Mouse (Mus musculus) thymus, adult 2 months (tissue): ENCODE measurements around the gene Zfp92. TPM values are rescaled to one million over a fixed set of nuclear protein-coding genes. Genes with fewer than 3 reads are reported as not detected.

Experiments
- DNase-seq: peaks from one replicate; pipeline ENCODE4 v3.0.0; 2021
- H3K27ac ChIP-seq: fragments of 200-500 bp; 2 replicates; pipeline ENCODE4 v1.5.1; 2012; ENCODE audit warnings: low read length, control low read depth; ENCODE audit not compliant: control insufficient read depth, insufficient read depth
- H3K27me3 ChIP-seq: fragments of 200-500 bp; 2 replicates; pipeline ENCODE4 v1.6.1; 2012; ENCODE audit warnings: mild to moderate bottlenecking, low read length, moderate library complexity, mixed read lengths; ENCODE audit not compliant: control insufficient read depth, insufficient read depth
- H3K36me3 ChIP-seq: fragments of 200-500 bp; 2 replicates; pipeline ENCODE4 v1.6.1; 2012; ENCODE audit warnings: mild to moderate bottlenecking, low read length, moderate library complexity; ENCODE audit not compliant: control insufficient read depth, insufficient read depth
- H3K4me1 ChIP-seq: fragments of 200-500 bp; replicated peaks from 2 replicates; pipeline ENCODE4 v1.6.1; 2012; ENCODE audit warnings: low read length; ENCODE audit not compliant: control insufficient read depth, insufficient read depth
- H3K4me3 ChIP-seq: fragments of 200-500 bp; 2 replicates; pipeline ENCODE4 v1.5.1; 2012; ENCODE audit warnings: mild to moderate bottlenecking, low read length, control low read depth, moderate library complexity; ENCODE audit not compliant: control insufficient read depth, insufficient read depth
- CTCF ChIP-seq: fragments of 200-500 bp; IDR thresholded peaks from 2 replicates; pipeline ENCODE4 v1.5.1; 2012; ENCODE audit warnings: mild to moderate bottlenecking, control low read depth, low read length, moderate library complexity, borderline replicate concordance; ENCODE audit not compliant: control insufficient read depth, poor library complexity, insufficient read depth; ENCODE audit errors: extremely low read depth
- POLR2A ChIP-seq: fragments of 200-500 bp; IDR thresholded peaks from 2 replicates; pipeline ENCODE4 v1.6.1; 2012; ENCODE audit warnings: mild to moderate bottlenecking, low read length, control low read depth, moderate library complexity; ENCODE audit not compliant: control insufficient read depth, poor library complexity, insufficient read depth; ENCODE audit errors: extremely low read depth
- WGBS: fragments of 180-500 bp; shearing (Covaris S2); methylation state at CpG from one replicate; pipeline ENCODE4 v1.1.7; 2018; 5-methylcytosine and 5-hydroxymethylcytosine counted together
- polyA plus RNA-seq: library from polyadenylated mRNA; depleted of rRNA; stranded (reverse); fragments of >200 nt; gene quantifications from 2 replicates; pipeline ENCODE4 v1.2.3, GENCODE M21; 2012

Zfp92 gene
- polyA plus RNA-seq, 1 experiment, result 0.07 TPM

DNA sequence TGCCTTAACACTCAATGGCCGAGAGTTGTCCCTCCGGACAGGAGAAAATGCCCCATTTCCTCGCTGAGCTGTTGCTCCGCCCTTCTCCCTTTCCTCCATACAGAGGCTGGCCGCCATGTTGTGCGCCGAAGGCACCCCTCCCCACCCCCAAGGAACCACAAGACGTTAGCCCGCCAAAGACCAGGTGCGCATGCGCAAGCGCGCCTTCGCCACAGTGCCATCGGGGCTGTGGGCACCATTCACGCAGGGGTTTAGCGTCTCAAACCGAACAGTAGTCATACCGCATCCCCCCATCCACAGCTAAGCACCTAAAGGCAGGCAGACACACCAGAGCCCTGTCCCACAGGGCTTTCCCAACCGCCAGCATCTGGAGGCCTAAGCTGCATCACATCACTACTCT lies 9.9 kb upstream of the Zfp92 start:
- H3K36me3 ChIP-seq, result no peaks in the 10 kb centered on the region
- no peaks in the 10 kb centered on the region for H3K4me1 ChIP-seq
- WGBS, result 96% methylated on average over 20 of the region's 20 CpGs
- no peak for TF ChIP-seq POLR2A
- no peak for TF ChIP-seq CTCF
- H3K27ac ChIP-seq, result no peak overlapping the region
- DNase-seq, result no peak
- no peak overlapping the region for H3K4me3 ChIP-seq
- no peaks in the 10 kb centered on the region for H3K27me3 ChIP-seq

DNA sequence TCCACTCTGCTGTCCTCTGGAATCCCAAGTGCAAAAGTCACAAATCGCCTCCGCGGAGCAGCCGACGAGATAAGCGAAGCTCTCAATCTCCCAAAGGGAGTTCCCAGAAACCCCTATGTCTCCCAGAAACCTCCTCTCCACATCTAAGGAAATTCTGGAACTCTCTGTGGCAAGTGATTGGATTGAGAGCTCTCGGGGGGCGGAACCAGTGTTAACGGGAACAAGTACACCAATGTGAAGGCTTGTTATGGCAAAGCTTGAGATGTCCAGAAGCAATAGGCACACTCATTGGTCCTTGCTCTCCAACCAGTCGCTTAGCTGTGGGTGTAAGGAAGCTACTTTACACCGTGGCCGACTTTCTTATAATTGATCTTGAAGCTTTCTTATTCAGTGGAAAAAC lies 9.3 kb upstream of the Zfp92 start:
- no peak for DNase-seq
- Histone ChIP-seq H3K36me3 (no peaks in the 10 kb centered on the region), H3K4me1 (no peaks in the 10 kb centered on the region), H3K4me3 (no peak overlapping the region), H3K27ac (no peak overlapping the region), H3K27me3 (no peaks in the 10 kb centered on the region)
- TF ChIP-seq CTCF (no peak), POLR2A (no peak)
- WGBS, result 99% methylated on average over 12 of the region's 12 CpGs

DNA sequence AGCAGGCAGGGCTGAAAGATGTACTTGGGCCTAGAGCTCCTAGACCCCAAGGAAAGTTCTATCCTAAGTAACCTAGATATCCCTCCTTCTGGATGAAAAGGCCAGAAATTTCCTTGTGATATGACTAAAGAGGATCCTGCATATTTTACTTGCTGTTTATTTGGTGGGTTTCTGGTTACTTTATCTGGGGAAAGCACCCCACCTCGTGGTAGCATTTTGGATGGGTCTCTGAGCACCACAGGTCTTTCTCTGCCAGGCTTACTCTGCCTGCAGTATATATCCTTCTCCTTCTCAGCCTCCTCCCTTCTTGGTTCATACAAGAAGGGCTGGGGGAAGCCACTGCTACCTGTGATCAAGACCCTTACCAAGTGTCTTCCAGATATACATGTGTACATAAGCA lies 1.9 kb downstream of the Zfp92 start:
- no peaks in the 10 kb centered on the region for H3K36me3 ChIP-seq
- no peaks in the 10 kb centered on the region for H3K4me1 ChIP-seq
- WGBS, result 39% methylated on average over 1 of the region's 1 CpGs
- TF ChIP-seq CTCF (no peak), POLR2A (no peak)
- no peak overlapping the region for H3K4me3 ChIP-seq
- no peaks in the 10 kb centered on the region for H3K27me3 ChIP-seq
- no peak overlapping the region for H3K27ac ChIP-seq
- no peak for DNase-seq

DNA sequence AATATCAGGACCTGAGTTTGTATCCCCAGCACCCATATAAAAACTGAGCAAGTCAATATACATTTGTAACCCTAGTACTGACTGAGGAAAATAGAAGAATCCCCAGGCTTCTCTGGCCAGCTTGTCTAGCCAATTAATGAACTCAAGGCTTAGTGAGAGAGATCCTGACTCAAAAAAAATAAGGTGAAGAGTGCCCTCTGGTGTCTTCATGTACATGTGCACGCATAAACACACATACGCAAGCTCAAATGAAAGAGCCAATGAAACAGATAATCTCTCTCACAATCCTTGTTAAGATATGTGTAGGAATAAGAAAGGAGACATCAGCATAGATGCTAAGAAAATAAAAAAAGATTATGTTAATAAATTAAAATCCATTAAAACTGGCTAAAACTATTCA lies 19.1 kb downstream of the Zfp92 start:
- 84% methylated on average over 2 of the region's 2 CpGs for WGBS
- no peaks in the 10 kb centered on the region for H3K36me3 ChIP-seq
- H3K27me3 ChIP-seq, result no peaks in the 10 kb centered on the region
- H3K27ac ChIP-seq, result no peak overlapping the region
- no peaks in the 10 kb centered on the region for H3K4me1 ChIP-seq
- DNase-seq, result no peak
- no peak overlapping the region for H3K4me3 ChIP-seq
- TF ChIP-seq CTCF (no peak), POLR2A (no peak)

DNA sequence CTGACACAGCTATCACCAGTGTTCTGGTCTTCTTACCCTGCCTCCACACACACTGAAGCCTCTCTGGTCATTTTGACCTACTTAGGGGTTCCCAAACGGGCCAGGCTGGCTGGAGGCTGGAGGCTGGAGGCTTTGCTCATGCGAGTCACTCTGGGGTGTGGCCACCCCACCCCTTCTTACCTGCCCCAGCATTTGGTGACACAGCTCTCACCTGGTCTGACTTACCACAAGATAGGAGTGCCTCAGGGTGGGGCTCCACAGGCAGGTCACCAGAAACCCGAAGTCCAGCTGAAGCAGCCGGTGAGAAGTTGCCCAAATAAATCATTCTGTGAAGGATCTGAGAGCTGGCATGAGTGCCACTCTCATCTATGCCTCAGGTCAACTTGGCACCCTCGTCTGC lies 22.0 kb downstream of the Zfp92 start:
- Histone ChIP-seq H3K36me3 (no peaks in the 10 kb centered on the region), H3K27me3 (no peaks in the 10 kb centered on the region), H3K4me3 (no peak overlapping the region), H3K4me1 (no peaks in the 10 kb centered on the region), H3K27ac (no peak overlapping the region)
- TF ChIP-seq CTCF (no peak), POLR2A (no peak)
- WGBS, result 85% methylated on average over 5 of the region's 5 CpGs
- DNase-seq, result no peak

DNA sequence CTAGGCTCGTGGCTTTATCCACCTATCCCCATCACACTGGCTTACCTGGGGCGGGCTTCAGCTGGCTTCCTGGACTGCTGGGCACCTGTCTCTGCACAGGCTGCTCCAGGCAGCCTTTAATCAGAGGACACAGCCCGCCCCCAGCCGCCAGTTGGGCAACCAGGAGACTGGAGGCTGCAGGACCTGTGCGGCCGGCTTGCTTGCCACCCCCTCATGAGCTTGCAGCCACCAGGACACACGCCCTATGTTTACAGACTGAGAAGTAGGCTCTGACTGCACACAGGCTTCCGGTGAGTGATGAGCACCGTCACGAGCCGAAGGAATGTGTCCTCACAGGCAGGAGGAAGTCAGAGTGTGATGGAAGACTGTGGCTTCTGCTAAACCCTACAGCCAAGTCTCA lies 24.4 kb downstream of the Zfp92 start, which contains the start of gene Trex2:
TSS of gene Trex2 (minus strand) at position 93 of the 400 bp plus-strand sequence.
- no peak for DNase-seq
- no peaks in the 10 kb centered on the region for H3K27me3 ChIP-seq
- H3K4me3 ChIP-seq, result no peak within 1 kb of the TSS
- WGBS, result 93% methylated on average over 11 of the region's 11 CpGs
- no peak within 1 kb of the TSS for H3K27ac ChIP-seq
- TF ChIP-seq CTCF (no peak), POLR2A (no peak)
- no peaks in the 10 kb centered on the region for H3K4me1 ChIP-seq
- no peaks in the 10 kb centered on the region for H3K36me3 ChIP-seq

DNA sequence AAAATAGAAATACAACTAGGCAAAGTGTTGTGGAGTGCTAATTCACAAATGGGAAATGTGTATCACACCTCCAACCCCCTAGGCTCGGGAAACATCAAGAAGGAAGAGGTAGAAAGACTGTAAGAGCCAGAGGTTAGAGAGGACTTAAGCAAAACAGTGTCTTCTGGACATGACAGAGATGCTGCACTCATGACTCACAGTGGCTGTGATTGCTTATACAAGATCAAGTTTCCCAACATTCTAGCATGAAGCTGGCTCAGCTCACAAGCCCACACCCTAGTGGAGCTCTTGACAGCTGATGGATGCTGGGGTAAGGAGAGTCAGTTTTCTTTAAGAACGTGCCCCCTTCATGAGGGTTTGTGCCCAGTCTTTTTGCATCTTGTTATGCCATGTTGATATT lies 30.5 kb downstream of the Zfp92 start:
- TF ChIP-seq CTCF (no peak), POLR2A (no peak)
- WGBS, result 78% methylated on average over 2 of the region's 2 CpGs
- no peaks in the 10 kb centered on the region for H3K27me3 ChIP-seq
- H3K27ac ChIP-seq, result no peak overlapping the region
- H3K36me3 ChIP-seq, result no peaks in the 10 kb centered on the region
- no peaks in the 10 kb centered on the region for H3K4me1 ChIP-seq
- no peak overlapping the region for H3K4me3 ChIP-seq
- no peak for DNase-seq
